Mouse (Mus musculus) A20 (cell line): Measurements from ENCODE around the gene Rassf5.

Experiments used
- DNase-seq: peaks from one replicate; pipeline ENCODE4 v3.0.0-alpha.2; 2011; ENCODE audit warnings: low read depth, low spot score

Rassf5 gene

GRCm38 (mm10) chr1:131245089-131245856 is at the start of gene Rassf5:
Gene Rassf5, minus strand, starts transcription at chr1:131245258.
- peak; percentile 80 for DNase-seq

- DNase-seq, result no peak
Observed at GRCm38 (mm10) chr1:131293922-131294250, 48.8 kb upstream of the Rassf5 start.

- DNase-seq, result no peak
Observed at GRCm38 (mm10) chr1:131293221-131293921, 48.3 kb upstream of the Rassf5 start.

- peak; percentile 73 for DNase-seq
Observed at GRCm38 (mm10) chr1:131290648-131291047, 45.6 kb upstream of the Rassf5 start.

- DNase-seq, result no peak
Observed at GRCm38 (mm10) chr1:131288938-131289337, 43.9 kb upstream of the Rassf5 start.

- no peak for DNase-seq
Observed at GRCm38 (mm10) chr1:131287267-131287666, 42.2 kb upstream of the Rassf5 start.

- DNase-seq, result no peak
Observed at GRCm38 (mm10) chr1:131286803-131287202, 41.7 kb upstream of the Rassf5 start.

GRCm38 (mm10) chr1:131284616-131285015 is 39.6 kb upstream of the Rassf5 start:
- DNase-seq, result no peak

GRCm38 (mm10) chr1:131284167-131284566 is 39.1 kb upstream of the Rassf5 start:
- DNase-seq, result no peak

- no peak for DNase-seq
Observed at GRCm38 (mm10) chr1:131281731-131282130, 36.7 kb upstream of the Rassf5 start.

- DNase-seq, result peak; percentile 9
Observed at GRCm38 (mm10) chr1:131280280-131280679, 35.2 kb upstream of the Rassf5 start.

- no peak for DNase-seq
Observed at GRCm38 (mm10) chr1:131279456-131279776, 34.4 kb upstream of the Rassf5 start, which contains the start of gene Ikbke. Gene Ikbke, minus strand, starts transcription at chr1:131279606.

GRCm38 (mm10) chr1:131278606-131279455 is 33.8 kb upstream of the Rassf5 start:
- no peak for DNase-seq

- no peak for DNase-seq
Observed at GRCm38 (mm10) chr1:131276831-131277230, 31.8 kb upstream of the Rassf5 start.

GRCm38 (mm10) chr1:131275577-131275976 is 30.5 kb upstream of the Rassf5 start:
- no peak for DNase-seq

GRCm38 (mm10) chr1:131274725-131275539 is 29.9 kb upstream of the Rassf5 start:
- DNase-seq, result peak; percentile 73

GRCm38 (mm10) chr1:131269797-131270578 is 24.9 kb upstream of the Rassf5 start:
- peak; percentile 73 for DNase-seq

- DNase-seq, result no peak
Observed at GRCm38 (mm10) chr1:131268776-131269175, 23.7 kb upstream of the Rassf5 start.

- no peak for DNase-seq
Observed at GRCm38 (mm10) chr1:131263905-131264304, 18.8 kb upstream of the Rassf5 start.

GRCm38 (mm10) chr1:131260309-131260656 is 15.2 kb upstream of the Rassf5 start:
- peak; percentile 76 for DNase-seq
